Mouse (Mus musculus): ENCODE results near the gene Ap5z1.

GRCm38 (mm10) chr5:142463461-142464454 is at the start of gene Ap5z1:
- TF ChIP-seq GATA1 (IDR thresholded peaks at IDR 0.05; ENCODE audit: borderline replicate concordance, low read length) = no peak
- peak; percentile 86; the same call in 1 of the 2 replicates for TF ChIP-seq FLI1 (IDR thresholded peaks at IDR 0.05; ENCODE audit: low read length)
